Mouse (Mus musculus) liver, postnatal 0 days (tissue): ENCODE measurements around the gene Rhov.

Experiments
- CTCF ChIP-seq: sonication (generic); IDR thresholded peaks from 2 replicates; pipeline ENCODE4 v1.5.1; 2016; ENCODE audit warnings: antibody characterized with exemption, low read depth
- EP300 ChIP-seq: IDR thresholded peaks from 2 replicates; pipeline ENCODE4 v1.6.1; 2016; ENCODE audit warnings: antibody characterized with exemption, low read depth, mild to moderate bottlenecking

DNA sequence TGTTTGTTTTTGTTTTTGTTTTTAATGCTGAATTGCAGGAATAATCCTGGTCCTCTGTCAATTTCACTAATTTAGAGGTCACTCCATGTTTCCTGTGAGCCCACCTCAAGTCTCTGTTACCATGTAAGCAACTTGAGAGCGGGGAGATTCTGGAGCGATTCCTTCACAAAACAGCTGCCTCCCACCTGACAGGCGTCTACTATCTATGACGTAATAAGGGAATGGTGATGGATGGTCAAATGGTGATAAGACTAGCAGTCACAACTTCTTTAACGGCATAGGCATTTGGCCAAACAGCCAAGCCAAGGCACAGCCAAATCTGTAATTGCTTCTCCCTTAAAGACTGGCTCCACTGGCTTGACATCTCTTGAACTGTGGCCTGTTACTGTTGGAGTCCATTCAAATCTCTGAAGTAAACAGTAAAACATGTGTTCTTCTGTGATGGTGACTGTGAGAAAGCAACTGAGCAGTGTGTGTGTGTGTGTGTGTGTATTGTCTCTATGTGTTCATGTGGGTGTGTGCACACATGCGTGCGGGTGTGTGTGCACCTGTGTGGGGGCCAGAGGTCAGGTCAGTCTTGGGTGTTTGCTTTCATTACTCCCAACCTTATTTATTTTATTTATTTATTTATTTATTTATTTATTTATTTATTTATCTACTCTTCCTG, 11.0 kb upstream of the Rhov start:
- TF ChIP-seq EP300 (no peak), CTCF (no peak)
